Mouse (Mus musculus): Measurements from ENCODE around the gene Acp1. TPM values are rescaled to one million over a fixed set of nuclear protein-coding genes. Genes with fewer than 3 reads are reported as not detected.

Acp1 gene
- polyA plus RNA-seq, 1 experiment: 41.3 TPM

DNA sequence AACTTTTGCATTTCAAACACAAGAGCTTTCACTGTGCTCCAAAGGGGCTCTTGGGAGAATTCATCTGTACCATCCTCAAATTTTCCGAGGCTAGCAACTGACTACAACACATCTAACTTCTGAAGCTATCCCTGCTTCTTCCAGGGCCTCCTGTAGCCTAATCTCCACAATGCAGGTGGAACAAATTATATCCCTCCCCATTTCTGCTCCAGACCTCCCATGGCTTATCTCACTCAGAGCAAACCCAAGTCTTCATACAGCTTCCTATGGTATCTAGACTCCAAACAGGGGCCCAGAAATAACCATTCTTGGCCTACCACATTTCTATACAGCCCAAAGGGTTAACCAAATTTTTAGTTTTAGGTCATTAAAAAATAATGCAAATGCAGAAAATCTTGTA is 2.7 kb downstream of the Acp1 start:
- TF ChIP-seq MYOD1 (IDR thresholded peaks at IDR 0.05; ENCODE audit: control insufficient read depth, insufficient read length, low read depth): no peak
- no peak for TF ChIP-seq MAX (IDR thresholded peaks at IDR 0.05)
- TF ChIP-seq CEBPB (IDR thresholded peaks at IDR 0.05; ENCODE audit: low read depth): no peak
- Histone ChIP-seq H3K4me3 (ENCODE audit: insufficient read depth, poor library complexity, severe bottlenecking) (no peak overlapping the region), H3K79me3 (ENCODE audit: low read depth) (peaks cover 31% of the 10 kb centered on the region), H3K79me2 (ENCODE audit: control insufficient read depth, insufficient read depth) (peaks cover 63% of the 10 kb centered on the region), H3K36me3 (ENCODE audit: control insufficient read depth, insufficient read depth) (peaks cover 23% of the 10 kb centered on the region), H3K27me3 (ENCODE audit: control insufficient read depth, insufficient read depth, insufficient read length) (no peaks in the 10 kb centered on the region), H3ac (ENCODE audit: control insufficient read depth, insufficient read length, low read depth) (no peak overlapping the region)

DNA sequence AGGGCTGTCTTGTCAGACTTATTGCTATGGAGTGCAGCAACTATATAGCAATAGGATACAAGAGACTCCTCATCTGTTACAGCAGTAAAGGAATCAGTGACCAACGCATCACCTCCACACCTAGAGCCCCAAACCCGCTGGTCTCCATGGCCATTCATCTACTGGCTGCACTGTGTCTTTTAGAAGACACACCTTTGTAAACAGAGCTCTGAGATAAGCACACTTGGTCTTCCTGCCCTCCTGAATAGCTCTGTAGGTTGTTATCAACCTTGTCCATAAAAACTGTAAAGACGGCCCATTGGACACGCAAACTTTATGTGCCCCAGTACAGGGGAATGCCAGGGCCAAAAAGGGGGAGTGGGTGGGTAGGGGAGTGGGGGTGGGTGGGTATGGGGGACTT is 14.3 kb downstream of the Acp1 start:
- H3K4me3 ChIP-seq (ENCODE audit: insufficient read depth, poor library complexity, severe bottlenecking): no peak overlapping the region
- H3K79me3 ChIP-seq (ENCODE audit: low read depth): peaks cover 4% of the 10 kb centered on the region
- peaks cover 8% of the 10 kb centered on the region for H3K79me2 ChIP-seq (ENCODE audit: control insufficient read depth, insufficient read depth)
- H3K27me3 ChIP-seq (ENCODE audit: control insufficient read depth, insufficient read depth, insufficient read length): no peaks in the 10 kb centered on the region
- H3K36me3 ChIP-seq (ENCODE audit: control insufficient read depth, insufficient read depth): peaks cover 23% of the 10 kb centered on the region
- H3ac ChIP-seq (ENCODE audit: control insufficient read depth, insufficient read length, low read depth): no peak overlapping the region
- TF ChIP-seq USF1 (IDR thresholded peaks at IDR 0.05; ENCODE audit: low read depth) (no peak), MYOG (IDR thresholded peaks at IDR 0.05; ENCODE audit: control insufficient read depth, extremely low read depth, insufficient read length) (no peak)

- Histone ChIP-seq H3K79me2 (ENCODE audit: control insufficient read depth, insufficient read depth) (no peaks in the 10 kb centered on the region), H3ac (ENCODE audit: control insufficient read depth, insufficient read length, low read depth) (no peak overlapping the region), H3K36me3 (ENCODE audit: control insufficient read depth, insufficient read depth) (peaks cover 16% of the 10 kb centered on the region), H3K27me3 (ENCODE audit: control insufficient read depth, insufficient read depth, insufficient read length) (peaks cover 6% of the 10 kb centered on the region), H3K79me3 (ENCODE audit: low read depth) (no peaks in the 10 kb centered on the region), H3K4me3 (ENCODE audit: insufficient read depth, poor library complexity, severe bottlenecking) (no peak overlapping the region)
- no peak for TF ChIP-seq CEBPB (IDR thresholded peaks at IDR 0.05; ENCODE audit: low read depth)
- no peak for TF ChIP-seq CTCF (IDR thresholded peaks at IDR 0.05; ENCODE audit: control insufficient read depth, insufficient read depth, insufficient read length)
Measured at GRCm38 (mm10) chr12:30891438-30891837, 20.0 kb downstream of the Acp1 start.

DNA sequence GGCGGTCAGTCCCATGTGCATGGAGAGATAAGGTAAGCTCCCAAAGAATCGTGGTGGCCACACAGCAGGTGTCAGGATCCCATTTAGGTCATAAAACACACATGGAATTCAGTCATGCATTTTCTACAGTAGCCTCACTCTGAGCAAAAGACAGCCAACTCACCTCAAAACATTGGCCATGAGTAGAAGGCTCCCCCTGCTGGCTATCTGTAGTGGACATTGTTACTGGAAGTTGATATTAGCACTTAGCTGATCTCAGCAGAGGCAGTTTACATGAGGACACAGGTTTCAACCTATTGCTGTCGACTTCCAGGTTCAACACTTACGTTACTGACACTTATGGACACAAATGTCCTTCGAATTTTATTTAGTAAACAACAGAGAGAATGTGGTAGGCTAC is 21.3 kb downstream of the Acp1 start:
- no peaks in the 10 kb centered on the region for H3K79me3 ChIP-seq (ENCODE audit: low read depth)
- no peak overlapping the region for H3K4me3 ChIP-seq (ENCODE audit: insufficient read depth, poor library complexity, severe bottlenecking)
- H3K36me3 ChIP-seq (ENCODE audit: control insufficient read depth, insufficient read depth): peaks cover 12% of the 10 kb centered on the region
- peaks cover 10% of the 10 kb centered on the region for H3K27me3 ChIP-seq (ENCODE audit: control insufficient read depth, insufficient read depth, insufficient read length)
- TF ChIP-seq FOSL1 (IDR thresholded peaks at IDR 0.05; ENCODE audit: insufficient read depth, low read length, poor library complexity, severe bottlenecking) (no peak), CEBPB (IDR thresholded peaks at IDR 0.05; ENCODE audit: low read depth) (no peak), MYOD1 (IDR thresholded peaks at IDR 0.05; ENCODE audit: control insufficient read depth, insufficient read length, low read depth) (no peak), CTCF (IDR thresholded peaks at IDR 0.05; ENCODE audit: control insufficient read depth, insufficient read depth, insufficient read length) (peak; percentile 31)
- no peak overlapping the region for H3ac ChIP-seq (ENCODE audit: control insufficient read depth, insufficient read length, low read depth)
- H3K79me2 ChIP-seq (ENCODE audit: control insufficient read depth, insufficient read depth): no peaks in the 10 kb centered on the region

- Histone ChIP-seq H3K79me2 (ENCODE audit: control insufficient read depth, insufficient read depth) (no peaks in the 10 kb centered on the region), H3K4me3 (ENCODE audit: insufficient read depth, poor library complexity, severe bottlenecking) (no peak overlapping the region), H3ac (ENCODE audit: control insufficient read depth, insufficient read length, low read depth) (no peak overlapping the region), H3K79me3 (ENCODE audit: low read depth) (no peaks in the 10 kb centered on the region), H3K27me3 (ENCODE audit: control insufficient read depth, insufficient read depth, insufficient read length) (peaks cover 28% of the 10 kb centered on the region), H3K36me3 (ENCODE audit: control insufficient read depth, insufficient read depth) (no peaks in the 10 kb centered on the region)
- TF ChIP-seq FOSL1 (IDR thresholded peaks at IDR 0.05; ENCODE audit: insufficient read depth, low read length, poor library complexity, severe bottlenecking) (no peak), CTCF (IDR thresholded peaks at IDR 0.05; ENCODE audit: control insufficient read depth, insufficient read depth, insufficient read length) (no peak), MYOG (IDR thresholded peaks at IDR 0.05; ENCODE audit: control insufficient read depth, extremely low read depth, insufficient read length) (no peak), MAX (IDR thresholded peaks at IDR 0.05) (no peak)
Measured at GRCm38 (mm10) chr12:30888003-30888402, 23.4 kb downstream of the Acp1 start.

DNA sequence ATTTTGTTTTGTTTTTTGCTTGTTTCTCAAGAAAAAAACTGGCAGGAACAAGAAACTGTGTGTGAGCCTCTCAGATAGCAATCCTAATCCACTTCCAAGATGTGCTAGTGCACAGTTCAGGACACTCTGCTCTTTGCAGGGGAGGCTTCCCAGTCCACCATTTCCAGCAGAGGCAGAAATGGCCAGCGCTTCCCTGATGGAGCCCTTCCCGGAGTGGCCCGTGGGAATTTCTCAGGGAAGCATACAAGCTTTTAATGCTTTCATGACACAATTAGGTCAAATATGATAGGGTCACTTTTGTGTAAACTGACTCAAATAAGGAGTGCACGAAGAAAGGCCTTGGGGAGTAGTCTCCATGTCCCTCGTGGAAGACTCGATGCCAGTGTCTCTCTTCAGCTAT is 25.5 kb downstream of the Acp1 start:
- Histone ChIP-seq H3K79me3 (ENCODE audit: low read depth) (no peaks in the 10 kb centered on the region), H3K27me3 (ENCODE audit: control insufficient read depth, insufficient read depth, insufficient read length) (peaks cover 38% of the 10 kb centered on the region)
- TF ChIP-seq MYOD1 (IDR thresholded peaks at IDR 0.05; ENCODE audit: control insufficient read depth, insufficient read length, low read depth) (no peak), MAX (IDR thresholded peaks at IDR 0.05) (no peak), CEBPB (IDR thresholded peaks at IDR 0.05; ENCODE audit: low read depth) (no peak), MYOG (IDR thresholded peaks at IDR 0.05; ENCODE audit: control insufficient read depth, extremely low read depth, insufficient read length) (no peak), CTCF (IDR thresholded peaks at IDR 0.05; ENCODE audit: control insufficient read depth, insufficient read depth, insufficient read length) (no peak), FOSL1 (IDR thresholded peaks at IDR 0.05; ENCODE audit: insufficient read depth, low read length, poor library complexity, severe bottlenecking) (no peak), USF1 (IDR thresholded peaks at IDR 0.05; ENCODE audit: low read depth) (no peak)

More for the DNA sequence above, 25.5 kb downstream of the Acp1 start:
- no peak overlapping the region for H3K4me3 ChIP-seq (ENCODE audit: insufficient read depth, poor library complexity, severe bottlenecking)
- no peaks in the 10 kb centered on the region for H3K79me2 ChIP-seq (ENCODE audit: control insufficient read depth, insufficient read depth)
- H3ac ChIP-seq (ENCODE audit: control insufficient read depth, insufficient read length, low read depth): no peak overlapping the region
- no peaks in the 10 kb centered on the region for H3K36me3 ChIP-seq (ENCODE audit: control insufficient read depth, insufficient read depth)

Measured in C2C12 (cell line).